Mouse (Mus musculus) embryonic facial prominence, embryonic 10.5 days (tissue): ENCODE data around the gene Cd2ap. TPM values are rescaled to one million over a fixed set of nuclear protein-coding genes. Genes with fewer than 3 reads are reported as not detected.

Experiments
- DNase-seq: peaks from one replicate; pipeline ENCODE4 v3.0.0-alpha.2; 2017; ENCODE audit warnings: low spot score
- H3K27ac ChIP-seq: fragments of 300-500 bp; sonication (generic); replicated peaks from 2 replicates; pipeline ENCODE4 v1.5.1; 2016; ENCODE audit warnings: mild to moderate bottlenecking
- H3K27me3 ChIP-seq: fragments of 300-500 bp; sonication (generic); replicated peaks from 2 replicates; pipeline ENCODE4 v1.6.1; 2016; ENCODE audit warnings: low read depth, mild to moderate bottlenecking; ENCODE audit not compliant: poor library complexity, severe bottlenecking
- H3K36me3 ChIP-seq: fragments of 300-500 bp; sonication (generic); replicated peaks from 2 replicates; pipeline ENCODE4 v1.6.1; 2016; ENCODE audit warnings: mild to moderate bottlenecking, moderate library complexity
- H3K4me1 ChIP-seq: fragments of 300-500 bp; sonication (generic); 2 replicates; pipeline ENCODE4 v1.6.1; 2016
- H3K4me3 ChIP-seq: fragments of 300-500 bp; sonication (generic); 2 replicates; pipeline ENCODE4 v1.5.1; 2016; ENCODE audit warnings: mild to moderate bottlenecking, moderate library complexity
- H3K9me3 ChIP-seq: fragments of 300-500 bp; sonication (generic); 2 replicates; pipeline ENCODE4 v1.6.1; 2016; ENCODE audit warnings: mild to moderate bottlenecking
- WGBS: fragments of 180-500 bp; shearing (Covaris S2); methylation state at CpG from one replicate; pipeline ENCODE4 v1.1.7; 2016; 5-methylcytosine and 5-hydroxymethylcytosine counted together
- polyA plus RNA-seq: library from polyadenylated mRNA; unstranded; fragments of >200 nt; fragmentation: Nextera tagmentation; extraction: Ambion mirVana; gene quantifications from 2 replicates; pipeline ENCODE4 v1.2.1, GENCODE M21; 2016

Cd2ap gene
- polyA plus RNA-seq, 1 experiment from 2014 or later: 14.9 TPM

DNA sequence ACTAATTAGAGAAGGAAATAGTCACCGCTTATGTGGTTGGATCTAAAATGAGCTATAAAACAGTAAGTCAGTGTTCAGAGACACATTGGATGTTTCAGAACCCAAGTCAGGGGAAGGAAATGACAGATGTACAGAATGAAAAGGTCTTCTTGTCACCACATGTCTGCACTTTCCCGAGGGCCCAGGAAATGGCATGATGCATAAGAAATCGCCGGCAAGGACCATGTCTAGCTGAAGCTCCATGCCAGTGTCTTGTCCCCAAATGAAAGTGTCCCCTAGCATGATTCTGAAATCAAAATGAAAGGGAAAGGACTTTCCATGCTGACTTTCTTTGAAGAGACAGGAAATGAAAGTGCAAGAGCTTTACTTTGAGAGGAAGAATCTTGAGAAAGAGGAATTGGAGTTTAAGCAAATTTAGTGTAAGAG lies 10.8 kb upstream of the Cd2ap start:
- peaks cover 5% of the 10 kb centered on the region; the same call in 1 of the 2 replicates for H3K4me1 ChIP-seq
- no peaks in the 10 kb centered on the region for H3K27me3 ChIP-seq
- no peak overlapping the region for H3K4me3 ChIP-seq
- H3K36me3 ChIP-seq: no peaks in the 10 kb centered on the region
- no peak overlapping the region for H3K27ac ChIP-seq
- H3K9me3 ChIP-seq: no peaks in the 10 kb centered on the region
- WGBS: 82% methylated on average over 4 of the region's 4 CpGs
- DNase-seq: no peak

DNA sequence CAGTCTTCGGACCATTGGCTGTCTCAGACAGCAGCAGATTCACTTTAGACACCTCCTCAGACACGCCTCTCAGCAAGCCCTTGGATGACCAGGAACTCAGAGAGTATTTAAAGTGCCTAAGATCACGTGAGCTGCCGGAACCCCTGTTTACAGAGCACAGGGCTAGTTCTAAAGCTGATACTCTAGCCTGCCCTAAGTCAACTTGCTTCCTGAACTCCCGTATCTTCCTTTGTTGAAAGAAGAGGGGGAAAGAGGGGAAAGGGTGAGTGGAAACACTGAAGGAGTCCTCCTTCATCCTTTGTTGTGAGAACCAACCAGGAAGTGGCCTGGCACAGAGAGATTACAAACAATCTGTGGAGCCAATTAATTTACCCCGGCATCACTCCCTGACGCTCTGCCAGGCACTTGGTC lies 8.6 kb upstream of the Cd2ap start:
- 73% methylated on average over 7 of the region's 7 CpGs for WGBS
- DNase-seq: no peak
- Histone ChIP-seq H3K4me3 (no peak overlapping the region), H3K27ac (no peak overlapping the region), H3K27me3 (no peaks in the 10 kb centered on the region), H3K4me1 (peaks cover 5% of the 10 kb centered on the region; the same call in 1 of the 2 replicates), H3K9me3 (no peaks in the 10 kb centered on the region), H3K36me3 (no peaks in the 10 kb centered on the region)

DNA sequence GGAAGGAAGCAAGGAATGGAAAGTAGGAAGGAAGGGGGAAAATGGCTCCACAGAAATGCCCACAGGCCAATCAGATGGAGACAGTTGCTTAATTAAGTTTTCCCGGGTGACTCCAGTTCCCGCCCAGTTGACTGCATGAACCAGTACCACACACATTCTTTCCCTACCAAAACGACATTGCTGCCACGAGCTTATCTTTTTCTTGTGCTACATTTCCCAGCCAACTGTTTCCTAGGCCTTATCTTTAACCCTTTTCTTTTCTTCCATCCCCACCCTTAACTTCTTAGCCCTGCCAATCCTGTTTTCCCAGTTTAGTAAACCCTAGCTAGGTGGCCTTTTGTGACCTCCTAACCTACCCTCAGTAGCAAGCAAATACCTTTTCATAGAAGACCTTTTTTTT lies 7.9 kb upstream of the Cd2ap start:
- no peaks in the 10 kb centered on the region for H3K36me3 ChIP-seq
- H3K4me1 ChIP-seq: peaks cover 5% of the 10 kb centered on the region; the same call in 1 of the 2 replicates
- no peaks in the 10 kb centered on the region for H3K27me3 ChIP-seq
- DNase-seq: no peak
- no peak overlapping the region for H3K27ac ChIP-seq
- no peaks in the 10 kb centered on the region for H3K9me3 ChIP-seq
- no peak overlapping the region for H3K4me3 ChIP-seq
- 69% methylated on average over 4 of the region's 4 CpGs for WGBS

DNA sequence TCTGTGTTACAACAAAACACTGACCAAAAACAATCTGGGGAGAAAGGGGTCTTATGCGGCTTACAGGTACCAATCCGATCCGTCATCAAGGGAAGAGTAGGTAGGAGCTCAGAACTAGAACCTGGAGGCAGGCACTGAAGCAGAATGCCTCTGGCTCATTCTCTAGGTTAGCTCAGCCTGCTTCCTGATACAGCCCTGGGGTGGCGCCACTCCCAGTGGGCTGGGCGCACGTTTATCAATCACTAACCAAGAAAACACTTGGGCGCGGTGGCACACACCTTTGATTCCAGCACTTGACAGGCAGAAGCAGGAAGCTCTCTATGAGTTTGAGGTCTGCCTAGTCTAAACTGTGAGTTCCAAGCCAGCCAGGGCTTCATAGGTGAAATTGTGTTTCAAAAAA lies 7.3 kb upstream of the Cd2ap start:
- WGBS: 87% methylated on average over 8 of the region's 8 CpGs
- Histone ChIP-seq H3K4me1 (peaks cover 5% of the 10 kb centered on the region; the same call in 1 of the 2 replicates), H3K9me3 (no peaks in the 10 kb centered on the region), H3K27ac (no peak overlapping the region), H3K27me3 (no peaks in the 10 kb centered on the region), H3K4me3 (no peak overlapping the region), H3K36me3 (no peaks in the 10 kb centered on the region)
- no peak for DNase-seq

DNA sequence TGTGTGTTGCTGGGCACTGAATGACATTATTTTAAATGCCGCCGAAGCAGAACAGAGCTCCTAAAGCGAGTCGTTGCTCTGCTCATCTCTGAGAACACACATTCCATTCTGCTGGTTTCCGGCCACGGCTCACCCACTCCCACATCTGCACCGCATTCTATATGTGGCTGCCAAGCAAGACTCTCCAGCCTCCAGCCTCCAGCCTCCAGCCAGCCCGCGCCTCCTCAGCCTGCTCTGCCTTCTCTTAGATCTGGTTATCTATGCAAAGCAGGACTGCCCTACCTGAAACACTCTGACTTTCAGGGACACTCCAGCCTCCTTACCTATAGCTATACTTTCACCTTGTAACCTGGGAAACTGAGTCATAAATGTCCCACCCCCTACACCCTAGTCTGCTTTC lies 6.8 kb upstream of the Cd2ap start:
- no peaks in the 10 kb centered on the region for H3K9me3 ChIP-seq
- no peak overlapping the region for H3K27ac ChIP-seq
- H3K4me3 ChIP-seq: no peak overlapping the region
- H3K36me3 ChIP-seq: no peaks in the 10 kb centered on the region
- peak; percentile 10 for DNase-seq
- WGBS: 71% methylated on average over 9 of the region's 9 CpGs
- H3K27me3 ChIP-seq: no peaks in the 10 kb centered on the region
- peaks cover 5% of the 10 kb centered on the region; the same call in 1 of the 2 replicates for H3K4me1 ChIP-seq

DNA sequence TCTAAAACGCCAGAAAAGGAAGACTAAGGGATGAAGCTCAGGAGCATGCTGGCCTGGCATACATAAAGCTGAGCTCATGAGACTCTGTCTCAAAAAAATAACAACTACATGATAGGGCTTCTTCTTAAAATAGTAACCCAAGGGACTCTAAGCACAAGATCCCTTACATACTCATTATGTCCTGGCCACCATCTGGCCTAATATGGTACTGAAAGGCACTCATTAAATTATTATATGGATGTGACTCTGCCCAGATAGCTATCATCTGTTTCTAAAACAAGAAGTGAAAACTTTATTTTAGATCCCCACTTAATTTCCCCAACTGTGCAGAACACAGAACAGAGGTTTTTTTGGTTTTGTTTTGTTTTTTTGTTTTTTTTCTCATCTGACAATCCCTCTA lies 6.4 kb upstream of the Cd2ap start:
- H3K4me3 ChIP-seq: no peak overlapping the region
- peaks cover 5% of the 10 kb centered on the region; the same call in 1 of the 2 replicates for H3K4me1 ChIP-seq
- DNase-seq: no peak
- 68% methylated on average over 1 of the region's 1 CpGs for WGBS
- H3K9me3 ChIP-seq: no peaks in the 10 kb centered on the region
- no peak overlapping the region for H3K27ac ChIP-seq
- H3K36me3 ChIP-seq: no peaks in the 10 kb centered on the region
- no peaks in the 10 kb centered on the region; the same call in 1 of the 2 replicates for H3K27me3 ChIP-seq

DNA sequence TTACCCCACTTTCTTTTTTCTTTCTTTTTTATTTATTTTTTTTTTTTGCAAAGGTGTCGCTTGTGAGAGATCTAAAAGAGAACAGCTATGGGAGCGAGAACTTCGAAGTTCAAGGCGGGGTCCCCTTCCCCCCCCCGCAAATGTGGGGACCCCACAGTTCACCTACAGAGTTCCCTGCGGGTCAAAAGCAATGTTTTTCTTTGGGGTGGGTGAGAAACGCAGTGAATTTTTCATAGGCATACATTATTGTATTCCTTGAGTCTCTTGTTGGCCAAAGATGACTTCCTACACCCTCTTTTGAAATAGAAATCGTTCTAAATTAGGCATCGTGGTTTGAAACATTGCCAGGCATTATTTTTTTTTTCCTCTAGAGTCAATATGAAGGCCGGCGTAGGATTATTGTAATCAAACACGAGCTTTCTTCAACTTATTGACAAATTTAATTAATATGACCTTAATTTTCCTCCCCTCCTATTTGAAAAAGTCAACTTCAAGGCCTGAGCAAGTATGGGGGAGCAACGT lies 500 bp upstream of the Cd2ap start:
- Histone ChIP-seq H3K9me3 (no peaks in the 10 kb centered on the region), H3K36me3 (no peaks in the 10 kb centered on the region), H3K27me3 (no peaks in the 10 kb centered on the region; the same call in 1 of the 2 replicates), H3K27ac (peak overlapping the region; percentile 98), H3K4me1 (peaks cover 15% of the 10 kb centered on the region), H3K4me3 (peak overlapping the region; percentile 86)
- 35% methylated on average over 13 of the region's 13 CpGs for WGBS
- DNase-seq: no peak

DNA sequence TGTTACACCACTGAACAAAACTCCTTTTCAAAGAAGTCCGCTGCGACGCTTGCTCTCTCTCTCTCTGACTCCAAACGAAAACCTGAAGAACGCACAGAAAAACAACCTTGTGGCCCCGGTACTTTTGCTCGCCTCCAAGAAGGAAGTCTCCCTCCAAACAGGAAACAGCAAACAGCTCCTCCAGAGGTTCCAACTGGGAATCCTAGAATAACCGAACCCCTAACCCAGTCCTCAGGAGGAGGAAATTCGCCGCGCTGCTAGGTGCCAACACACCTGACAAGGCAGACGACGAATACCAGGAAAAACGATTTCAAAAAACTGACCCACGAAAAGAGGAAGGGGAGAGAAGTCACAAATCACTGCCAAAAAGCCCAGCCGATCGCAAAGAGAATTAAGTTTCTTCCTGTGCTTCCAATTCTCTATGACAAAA lies 879 bp downstream of the Cd2ap start:
- Histone ChIP-seq H3K9me3 (no peaks in the 10 kb centered on the region), H3K27ac (peak overlapping the region; percentile 98), H3K4me3 (peak overlapping the region; percentile 86), H3K36me3 (no peaks in the 10 kb centered on the region), H3K4me1 (peaks cover 15% of the 10 kb centered on the region), H3K27me3 (no peaks in the 10 kb centered on the region; the same call in 1 of the 2 replicates)
- WGBS: under 1% methylated on average over 17 of the region's 17 CpGs
- peak; percentile 62 for DNase-seq

DNA sequence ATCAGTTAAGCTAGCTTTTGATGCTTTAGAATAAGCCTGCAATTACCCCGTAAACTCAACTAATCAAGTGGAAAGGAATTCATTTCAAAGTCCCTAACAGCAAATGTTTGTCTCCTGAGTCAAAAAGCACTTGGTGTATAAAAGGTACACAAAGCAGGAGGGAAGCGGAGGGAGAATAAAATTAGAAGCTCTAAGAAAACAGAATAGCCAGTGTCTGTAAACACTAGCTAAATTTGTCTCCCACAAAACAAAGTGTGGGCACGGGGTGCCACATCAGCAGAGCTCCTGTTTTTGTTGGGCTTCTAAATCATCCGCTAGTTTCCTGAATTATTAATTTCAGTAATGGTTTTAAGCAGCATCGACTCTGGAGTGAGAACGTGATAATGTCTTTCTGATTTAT lies 1.4 kb downstream of the Cd2ap start:
- no peak for DNase-seq
- Histone ChIP-seq H3K4me3 (peak overlapping the region; percentile 86), H3K4me1 (peaks cover 18% of the 10 kb centered on the region), H3K36me3 (no peaks in the 10 kb centered on the region), H3K27ac (peak overlapping the region; percentile 98), H3K27me3 (no peaks in the 10 kb centered on the region; the same call in 1 of the 2 replicates), H3K9me3 (no peaks in the 10 kb centered on the region)
- 34% methylated on average over 6 of the region's 6 CpGs for WGBS

DNA sequence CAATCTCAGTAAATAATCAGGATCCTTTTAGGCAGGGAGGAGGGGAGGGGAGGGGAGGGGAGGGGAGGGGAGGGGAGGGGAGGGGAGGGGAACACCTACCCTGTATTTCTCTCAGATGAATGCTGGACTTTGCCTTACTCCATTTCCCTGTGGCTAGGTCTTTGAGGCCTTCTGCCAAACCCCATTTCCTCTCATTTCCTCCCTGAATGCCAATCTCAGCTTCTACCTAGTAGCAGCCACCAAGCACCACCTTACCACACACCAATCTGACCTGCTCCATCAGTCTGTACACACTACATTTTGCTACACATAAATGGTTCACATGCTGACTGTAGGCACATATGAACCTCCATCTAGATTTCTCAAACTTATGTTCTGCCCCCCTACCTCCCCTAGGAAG lies 6.0 kb downstream of the Cd2ap start:
- Histone ChIP-seq H3K27ac (no peak overlapping the region), H3K36me3 (0 out of 2 replicates have a peak, but pooled peaks cover 3% of the 10 kb centered on the region), H3K4me1 (peaks cover 18% of the 10 kb centered on the region), H3K27me3 (no peaks in the 10 kb centered on the region), H3K9me3 (no peaks in the 10 kb centered on the region), H3K4me3 (no peak overlapping the region)
- DNase-seq: no peak

DNA sequence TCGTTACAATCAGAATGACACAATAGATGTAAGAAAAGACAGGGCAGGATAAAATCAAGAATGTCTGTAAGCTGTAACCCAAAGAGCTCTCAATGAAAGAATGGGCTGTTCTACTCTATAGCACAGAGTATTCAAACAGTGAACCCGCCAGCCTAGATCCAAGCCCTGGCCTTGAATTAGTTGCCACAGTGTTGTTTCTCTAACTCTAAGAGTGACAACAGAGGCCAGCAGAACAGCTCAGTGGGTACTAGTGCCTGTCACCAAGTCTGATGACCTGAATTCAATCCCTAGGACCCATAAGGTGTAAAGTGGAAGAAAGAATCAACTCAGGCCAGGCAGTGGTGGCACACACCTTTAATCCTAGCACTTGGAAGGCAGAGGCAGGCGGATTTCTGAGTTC lies 13.3 kb downstream of the Cd2ap start:
- no peaks in the 10 kb centered on the region for H3K9me3 ChIP-seq
- H3K4me3 ChIP-seq: no peak overlapping the region
- H3K27me3 ChIP-seq: no peaks in the 10 kb centered on the region
- 84% methylated on average over 3 of the region's 3 CpGs for WGBS
- no peak overlapping the region for H3K27ac ChIP-seq
- no peaks in the 10 kb centered on the region for H3K4me1 ChIP-seq
- H3K36me3 ChIP-seq: 0 out of 2 replicates have a peak, but pooled peaks cover 3% of the 10 kb centered on the region
- DNase-seq: no peak

DNA sequence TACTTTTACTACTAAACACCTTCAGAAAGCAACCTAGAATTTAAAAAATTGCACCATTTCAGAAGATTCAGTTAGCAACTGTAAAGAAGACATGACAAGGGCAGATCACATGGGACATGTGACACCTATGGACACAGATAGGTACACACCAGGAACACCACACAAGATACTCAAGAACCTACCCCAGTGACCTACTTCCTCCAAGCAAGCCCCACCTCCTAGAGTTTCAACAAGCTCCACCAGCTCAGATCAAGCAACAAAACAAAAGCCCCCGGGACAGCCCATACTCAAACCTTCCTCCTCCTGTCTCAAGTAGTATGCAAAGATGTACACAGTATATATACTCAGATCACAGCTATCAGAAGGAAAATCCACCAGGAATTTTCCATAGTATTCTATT lies 16.1 kb downstream of the Cd2ap start:
- no peaks in the 10 kb centered on the region for H3K9me3 ChIP-seq
- WGBS: 97% methylated on average over 1 of the region's 1 CpGs
- H3K36me3 ChIP-seq: no peaks in the 10 kb centered on the region
- DNase-seq: no peak
- no peak overlapping the region for H3K4me3 ChIP-seq
- no peak overlapping the region for H3K27ac ChIP-seq
- H3K27me3 ChIP-seq: no peaks in the 10 kb centered on the region
- H3K4me1 ChIP-seq: no peaks in the 10 kb centered on the region

DNA sequence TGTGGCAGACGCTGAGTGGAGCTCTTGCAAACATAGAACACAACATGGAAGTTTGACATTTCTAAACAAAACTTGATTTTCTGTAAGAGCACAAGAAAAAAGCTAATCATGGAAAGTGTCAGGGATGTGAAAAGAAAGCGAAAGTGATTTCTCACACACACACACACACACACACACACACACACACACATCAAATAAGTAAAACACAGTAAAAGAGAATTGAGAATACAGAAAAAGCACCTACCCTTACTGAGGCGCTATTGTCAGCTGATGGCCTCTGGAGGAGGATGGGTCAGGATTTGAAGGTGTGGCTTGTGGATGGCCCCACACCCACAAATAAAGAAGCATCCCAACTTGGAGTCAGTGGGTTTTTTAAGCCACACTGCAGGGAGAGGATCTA lies 19.0 kb downstream of the Cd2ap start:
- Histone ChIP-seq H3K36me3 (no peaks in the 10 kb centered on the region), H3K4me1 (no peaks in the 10 kb centered on the region)
- no peak for DNase-seq

More for the DNA sequence above, 19.0 kb downstream of the Cd2ap start:
- no peak overlapping the region for H3K27ac ChIP-seq
- no peaks in the 10 kb centered on the region for H3K9me3 ChIP-seq
- H3K27me3 ChIP-seq: no peaks in the 10 kb centered on the region
- no peak overlapping the region for H3K4me3 ChIP-seq
- WGBS: 95% methylated on average over 3 of the region's 3 CpGs
